Mouse (Mus musculus) heart, embryonic 11.5 days (tissue): ENCODE results near the gene Gm49322. TPM values are rescaled to one million over a fixed set of nuclear protein-coding genes. Genes with fewer than 3 reads are reported as not detected.
"Not testable (repeated sequence)": the region's sequence is repeated elsewhere in the genome, so short reads cannot be mapped to it uniquely, and the experiment has no call there.

Experiments used
- ATAC-seq: fragments of 200-750 bp; cut with Nextera tagmentation; replicated peaks from 2 replicates; pipeline ENCODE4 v1.8.0; 2017; ENCODE audit warnings: moderate library complexity; ENCODE audit not compliant: insufficient number of reproducible peaks, low FRiP score, low TSS enrichment
- H3K27ac ChIP-seq: fragments of 300-500 bp; sonication (generic); 2 replicates; pipeline ENCODE4 v1.5.1; 2014; ENCODE audit warnings: mild to moderate bottlenecking, low read depth, low read length
- H3K27me3 ChIP-seq: fragments of 300-500 bp; sonication (generic); 2 replicates; pipeline ENCODE4 v1.6.1; 2014; ENCODE audit warnings: mild to moderate bottlenecking, low read length, mixed read lengths; ENCODE audit not compliant: control insufficient read depth, insufficient read depth
- H3K36me3 ChIP-seq: fragments of 300-500 bp; sonication (generic); 2 replicates; pipeline ENCODE4 v1.6.1; 2014; ENCODE audit warnings: mild to moderate bottlenecking, low read length, moderate library complexity, mixed read lengths; ENCODE audit not compliant: control insufficient read depth, insufficient read depth
- H3K4me1 ChIP-seq: fragments of 300-500 bp; sonication (generic); 2 replicates; pipeline ENCODE4 v1.6.1; 2014; ENCODE audit warnings: low read length; ENCODE audit not compliant: control insufficient read depth, insufficient read depth
- H3K4me2 ChIP-seq: fragments of 300-500 bp; sonication (generic); 2 replicates; pipeline ENCODE4 v1.6.1; 2014; ENCODE audit warnings: mild to moderate bottlenecking, moderate library complexity
- H3K4me3 ChIP-seq: fragments of 300-500 bp; sonication (generic); 2 replicates; pipeline ENCODE4 v1.5.1; 2014; ENCODE audit warnings: low read depth, low read length
- H3K9ac ChIP-seq: fragments of 300-500 bp; sonication (generic); 2 replicates; pipeline ENCODE4 v1.6.1; 2014; ENCODE audit warnings: mild to moderate bottlenecking, low read depth, low read length, moderate library complexity
- H3K9me3 ChIP-seq: fragments of 300-500 bp; sonication (generic); replicated peaks from 2 replicates; pipeline ENCODE4 v1.6.1; 2016; ENCODE audit warnings: low read length; ENCODE audit not compliant: control insufficient read depth
- WGBS: fragments of 180-500 bp; shearing (Covaris S2); extraction: QIAGEN DNeasy Blood & Tissue Kit; methylation state at CpG from one replicate; pipeline ENCODE4 v1.1.7; 2014; ENCODE audit not compliant: insufficient replicate concordance; 5-methylcytosine and 5-hydroxymethylcytosine counted together
- polyA plus RNA-seq: library from polyadenylated mRNA; unstranded; fragments of >200 nt; fragmentation: Nextera tagmentation; extraction: Ambion mirVana; gene quantifications from 2 replicates; pipeline ENCODE4 v1.2.1, GENCODE M21; 2014

Gm49322 gene
- polyA plus RNA-seq = 0.83 and 0.84 TPM in 2 replicates

DNA sequence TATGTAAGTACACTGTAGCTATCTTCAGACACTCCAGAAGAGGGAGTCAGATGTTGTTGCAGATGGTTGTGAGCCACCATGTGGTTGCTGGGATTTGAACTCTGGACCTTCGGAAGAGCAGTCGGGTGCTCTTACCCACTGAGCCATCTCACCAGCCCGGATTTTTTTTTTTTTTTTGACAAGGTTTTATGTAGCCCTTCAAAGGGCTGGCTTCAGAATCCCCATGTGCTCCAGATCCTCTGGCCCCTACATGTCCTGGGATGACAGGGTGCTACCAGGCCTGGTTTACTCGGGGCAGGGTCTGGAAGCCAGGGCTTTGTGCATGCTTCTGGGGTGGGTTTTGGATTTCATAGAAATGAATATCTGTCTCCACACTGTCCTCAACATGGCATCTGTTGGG, at the start of gene Gm49322:
Gm49322 (plus strand) TSS at position 301 of the 400 bp plus-strand sequence.
- WGBS = 80% methylated on average over 4 of the region's 4 CpGs
- peaks cover 13% of the 10 kb centered on the region for H3K36me3 ChIP-seq
- H3K9me3 ChIP-seq, H3K9ac ChIP-seq, H3K4me2 ChIP-seq, ATAC-seq, H3K4me1 ChIP-seq, H3K27ac ChIP-seq, H3K4me3 ChIP-seq, H3K27me3 ChIP-seq: not testable (repeated sequence)

- no peak overlapping the region for H3K4me2 ChIP-seq
- no peak overlapping the region for H3K9ac ChIP-seq
- no peaks in the 10 kb centered on the region for H3K36me3 ChIP-seq
- no peak for ATAC-seq
- WGBS = 30% methylated on average over 5 of the region's 5 CpGs
- H3K27ac ChIP-seq = no peak overlapping the region
- no peak overlapping the region for H3K4me3 ChIP-seq
- H3K4me1 ChIP-seq = peaks cover 47% of the 10 kb centered on the region
- no peaks in the 10 kb centered on the region for H3K27me3 ChIP-seq
- H3K9me3 ChIP-seq = no peaks in the 10 kb centered on the region
Observed at GRCm38 (mm10) chr10:80557346-80557965, 48.4 kb upstream of the Gm49322 start.

DNA sequence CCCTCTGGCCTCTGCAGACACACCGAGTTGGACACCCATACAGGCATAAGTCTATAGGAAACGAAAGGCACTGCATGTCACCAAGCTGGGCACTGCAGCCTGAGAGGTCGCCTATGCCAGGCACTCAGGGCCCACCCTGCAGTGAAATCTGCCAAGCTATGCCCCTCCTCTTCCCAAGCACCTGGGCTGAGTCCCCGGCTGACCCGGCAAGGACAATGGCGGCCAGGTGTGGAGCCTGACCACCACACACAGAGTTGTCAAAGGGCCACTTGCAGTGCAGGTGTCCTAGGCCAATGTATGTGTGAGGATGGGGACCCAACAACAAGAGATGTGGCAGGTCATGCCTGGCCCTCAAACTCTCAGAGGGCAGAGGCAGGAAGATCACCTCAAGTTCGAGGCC, 46.4 kb upstream of the Gm49322 start:
- no peaks in the 10 kb centered on the region for H3K36me3 ChIP-seq
- no peak overlapping the region; the same call in 1 of the 2 replicates for H3K4me3 ChIP-seq
- no peak overlapping the region for H3K9ac ChIP-seq
- no peaks in the 10 kb centered on the region for H3K9me3 ChIP-seq
- 84% methylated on average over 7 of the region's 7 CpGs for WGBS
- ATAC-seq = no peak
- peaks cover 34% of the 10 kb centered on the region for H3K4me1 ChIP-seq
- no peak overlapping the region for H3K4me2 ChIP-seq
- no peaks in the 10 kb centered on the region for H3K27me3 ChIP-seq
- H3K27ac ChIP-seq = no peak overlapping the region

- ATAC-seq = no peak
- Histone ChIP-seq H3K4me3 (peak overlapping the region; percentile 100), H3K27me3 (no peaks in the 10 kb centered on the region), H3K36me3 (no peaks in the 10 kb centered on the region), H3K4me2 (peak overlapping the region; percentile 97), H3K9me3 (no peaks in the 10 kb centered on the region), H3K27ac (no peak overlapping the region), H3K4me1 (peaks cover 28% of the 10 kb centered on the region), H3K9ac (peak overlapping the region; percentile 97)
- WGBS = 1% methylated on average over 13 of the region's 13 CpGs
Observed at GRCm38 (mm10) chr10:80560621-80561020, 45.2 kb upstream of the Gm49322 start.

DNA sequence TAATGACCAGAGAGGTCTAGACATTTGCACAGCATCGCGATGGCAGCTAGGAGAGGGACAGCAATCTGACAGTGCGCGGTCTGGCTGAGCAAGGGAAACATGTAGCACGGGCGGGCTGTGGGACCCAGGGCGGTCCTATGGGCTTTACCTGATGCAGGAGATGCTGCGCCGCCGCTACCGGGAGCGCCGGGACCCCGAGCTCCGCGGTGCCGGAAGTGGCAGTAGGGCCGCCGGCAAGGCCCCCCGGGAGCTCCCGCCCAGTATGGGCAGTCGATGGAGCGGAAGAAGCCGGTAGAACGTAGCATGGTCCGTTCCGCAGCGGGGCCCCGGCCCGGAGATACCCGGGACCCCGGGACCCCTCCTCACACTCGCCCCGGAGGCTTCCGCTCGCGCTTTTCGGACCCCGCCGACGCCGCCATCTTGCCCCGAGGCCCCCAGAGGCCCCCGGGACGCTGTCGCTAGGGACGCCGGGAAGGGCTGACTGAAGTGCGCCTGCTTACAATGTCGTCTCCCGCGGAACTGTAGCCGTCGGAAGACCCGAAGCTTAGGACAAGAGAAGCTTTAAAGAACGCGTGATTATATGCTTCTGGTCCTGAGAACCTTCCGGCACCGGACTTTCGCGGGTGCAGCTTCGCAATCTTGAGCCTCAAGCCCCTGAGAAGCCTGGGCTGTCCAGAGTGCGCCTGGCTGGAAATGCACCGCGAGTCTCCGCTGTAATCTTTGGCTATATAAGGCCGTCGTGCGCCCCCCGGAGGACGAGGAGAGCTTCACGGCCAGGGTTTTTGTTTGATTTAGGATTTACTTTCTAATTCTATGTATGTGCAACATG, 44.5 kb upstream of the Gm49322 start, which contains the start of gene Rexo1:
Rexo1 (minus strand) TSS at position 445 of the 829 bp plus-strand sequence.
- H3K4me3 ChIP-seq = peak within 1 kb of the TSS; percentile 100
- H3K27ac ChIP-seq = peak within 1 kb of the TSS; percentile 86
- H3K4me1 ChIP-seq = peaks cover 28% of the 10 kb centered on the region
- no peaks in the 10 kb centered on the region for H3K9me3 ChIP-seq
- peak; percentile 74; the same call in 1 of the 2 replicates for ATAC-seq
- no peaks in the 10 kb centered on the region for H3K27me3 ChIP-seq
- no peaks in the 10 kb centered on the region for H3K36me3 ChIP-seq
- peak within 1 kb of the TSS; percentile 97 for H3K4me2 ChIP-seq
- under 1% methylated on average over 72 of the region's 72 CpGs for WGBS
- H3K9ac ChIP-seq = peak within 1 kb of the TSS; percentile 97

GRCm38 (mm10) chr10:80566375-80567092, 39.3 kb upstream of the Gm49322 start:
- H3K27me3 ChIP-seq = no peaks in the 10 kb centered on the region

DNA sequence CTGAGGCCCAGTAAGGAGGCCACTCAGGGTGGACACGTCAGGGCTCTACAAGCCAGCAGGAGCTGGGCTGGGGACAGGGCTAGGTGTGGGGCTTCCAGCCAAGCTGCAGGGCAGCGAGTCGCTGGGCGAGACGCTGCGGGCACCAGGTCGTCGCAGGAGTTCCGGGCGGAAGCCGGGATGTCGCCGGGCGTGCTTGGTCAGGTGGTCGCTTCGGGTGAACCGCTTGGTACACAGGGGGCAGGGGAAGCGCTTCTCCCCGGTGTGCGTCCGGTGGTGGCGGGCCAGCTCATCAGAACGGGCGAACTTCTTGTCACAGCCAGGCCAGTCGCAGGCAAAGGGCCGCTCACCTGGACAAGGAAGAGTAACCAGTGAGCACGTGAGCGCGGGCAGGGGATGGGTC, 36.9 kb upstream of the Gm49322 start:
- Histone ChIP-seq H3K9ac (no peak overlapping the region), H3K27me3 (no peaks in the 10 kb centered on the region), H3K4me1 (peaks cover 35% of the 10 kb centered on the region), H3K27ac (no peak overlapping the region), H3K9me3 (no peaks in the 10 kb centered on the region), H3K36me3 (0 out of 2 replicates have a peak, but pooled peaks cover 5% of the 10 kb centered on the region), H3K4me3 (no peak overlapping the region), H3K4me2 (no peak overlapping the region)
- no peak for ATAC-seq
- WGBS = 92% methylated on average over 29 of the region's 29 CpGs

More at GRCm38 (mm10) chr10:80566375-80567092, 39.3 kb upstream of the Gm49322 start:
- no peak overlapping the region for H3K9ac ChIP-seq
- no peak overlapping the region for H3K4me2 ChIP-seq
- 30% methylated on average over 17 of the region's 17 CpGs for WGBS
- no peak overlapping the region for H3K4me3 ChIP-seq
- no peak overlapping the region for H3K27ac ChIP-seq
- 0 out of 2 replicates have a peak, but pooled peaks cover 5% of the 10 kb centered on the region for H3K36me3 ChIP-seq
- H3K4me1 ChIP-seq = peaks cover 22% of the 10 kb centered on the region
- ATAC-seq = no peak
- no peaks in the 10 kb centered on the region for H3K9me3 ChIP-seq

GRCm38 (mm10) chr10:80569664-80570066, 36.2 kb upstream of the Gm49322 start:
- Histone ChIP-seq H3K4me2 (peak overlapping the region; percentile 64), H3K4me3 (no peak overlapping the region), H3K36me3 (0 out of 2 replicates have a peak, but pooled peaks cover 5% of the 10 kb centered on the region), H3K4me1 (peaks cover 41% of the 10 kb centered on the region), H3K27me3 (no peaks in the 10 kb centered on the region), H3K27ac (no peak overlapping the region; the same call in 1 of the 2 replicates), H3K9ac (no peak overlapping the region), H3K9me3 (no peaks in the 10 kb centered on the region)
- WGBS = 21% methylated on average over 10 of the region's 10 CpGs
- ATAC-seq = peak; percentile 58
